Mouse (Mus musculus) stomach, postnatal 0 days (tissue): ENCODE measurements at regions not wholly inside any gene's neighbourhood (a gene's known extent, or its start where the extent isn't known, plus 50 kb on each side); places are given as distances from the start of the nearest gene placed in this dataset.

Experiments
- ATAC-seq: fragments of 200-750 bp; cut with Nextera tagmentation; 2 replicates; pipeline ENCODE4 v1.8.0; 2017; ENCODE audit not compliant: low FRiP score, low TSS enrichment
- DNase-seq: peaks from one replicate; pipeline ENCODE4 v3.0.0-alpha.2; 2016; ENCODE audit warnings: low spot score
- H3K27ac ChIP-seq: fragments of 300-500 bp; sonication (generic); replicated peaks from 2 replicates; pipeline ENCODE4 v1.5.1; 2014; ENCODE audit warnings: mild to moderate bottlenecking, control low read depth
- H3K27me3 ChIP-seq: fragments of 300-500 bp; sonication (generic); 2 replicates; pipeline ENCODE4 v1.6.1; 2014; ENCODE audit warnings: low read length; ENCODE audit not compliant: control insufficient read depth, insufficient read depth
- H3K36me3 ChIP-seq: fragments of 300-500 bp; sonication (generic); 2 replicates; pipeline ENCODE4 v1.6.1; 2014; ENCODE audit warnings: low read length, mixed read lengths; ENCODE audit not compliant: control insufficient read depth, insufficient read depth
- H3K4me1 ChIP-seq: fragments of 300-500 bp; sonication (generic); replicated peaks from 2 replicates; pipeline ENCODE4 v1.6.1; 2014; ENCODE audit warnings: antibody characterized with exemption; ENCODE audit not compliant: control insufficient read depth, insufficient read depth
- H3K4me2 ChIP-seq: fragments of 300-500 bp; sonication (generic); replicated peaks from 2 replicates; pipeline ENCODE4 v1.6.1; 2014; ENCODE audit warnings: low read depth, mild to moderate bottlenecking, control low read depth, moderate library complexity
- H3K4me3 ChIP-seq: fragments of 300-500 bp; sonication (generic); 2 replicates; pipeline ENCODE4 v1.5.1; 2014; ENCODE audit warnings: low read depth, low read length, control low read depth
- H3K9ac ChIP-seq: fragments of 300-500 bp; sonication (generic); 2 replicates; pipeline ENCODE4 v1.6.1; 2014; ENCODE audit warnings: mild to moderate bottlenecking, low read length, control low read depth, mixed read lengths
- H3K9me3 ChIP-seq: fragments of 300-500 bp; sonication (generic); 2 replicates; pipeline ENCODE4 v1.6.1; 2016; ENCODE audit warnings: low read length; ENCODE audit not compliant: control insufficient read depth
- CTCF ChIP-seq: IDR thresholded peaks from 2 replicates; pipeline ENCODE4 v1.5.1; 2016; ENCODE audit warnings: antibody characterized with exemption, low read depth, mild to moderate bottlenecking, moderate library complexity
- EP300 ChIP-seq: optimal IDR thresholded peaks from 2 replicates; pipeline ENCODE3; 2016; ENCODE audit warnings: antibody characterized with exemption
- WGBS: fragments of 180-500 bp; shearing (Covaris S2); extraction: QIAGEN DNeasy Blood & Tissue Kit; methylation state at CpG from one replicate; pipeline ENCODE4 v1.1.7; 2014; 5-methylcytosine and 5-hydroxymethylcytosine counted together

DNA sequence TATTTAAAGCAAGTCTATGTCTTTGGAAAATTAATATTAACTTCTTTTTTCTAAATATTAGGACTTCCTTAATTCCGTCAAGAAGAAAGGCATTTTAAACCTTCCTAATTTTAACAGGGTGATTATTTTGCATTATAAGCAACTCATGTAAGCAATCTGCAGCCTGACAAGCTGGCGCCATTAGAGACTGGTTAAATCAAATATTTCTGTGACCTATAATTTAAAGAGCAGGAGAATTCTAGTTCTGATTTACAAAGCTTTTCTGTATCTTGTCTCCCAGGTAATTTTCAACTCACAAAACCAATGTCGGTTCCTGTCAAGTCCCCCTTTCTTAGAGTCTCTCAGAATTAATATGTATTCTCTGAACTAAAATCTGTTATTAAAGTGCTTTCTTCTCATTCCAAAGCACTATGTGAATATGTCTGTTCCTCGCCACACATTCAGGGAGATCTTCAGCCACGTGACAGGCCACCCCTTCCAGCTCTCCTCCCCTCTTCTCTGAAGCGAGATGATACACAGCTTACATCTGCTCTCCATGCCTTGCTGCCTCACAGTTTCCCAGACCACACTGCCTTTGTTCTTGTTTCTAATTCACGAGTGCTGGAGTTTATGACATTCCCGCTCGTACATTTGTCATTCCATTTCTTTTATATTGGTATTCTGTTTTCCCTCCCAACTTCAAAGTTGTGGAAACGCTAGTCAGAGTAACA, 244.0 kb upstream of the Zic1 start:
- ATAC-seq (no peak), DNase-seq (no peak)
- no peak overlapping the region for H3K27ac ChIP-seq
- no peak overlapping the region for H3K4me3 ChIP-seq
- TF ChIP-seq EP300 (no peak), CTCF (no peak)
- H3K27me3 ChIP-seq, result no peaks in the 10 kb centered on the region
- no peak overlapping the region for H3K9ac ChIP-seq
- no peak overlapping the region for H3K4me2 ChIP-seq
- 42% methylated on average over 10 of the region's 10 CpGs for WGBS
- H3K36me3 ChIP-seq, result no peaks in the 10 kb centered on the region
- H3K9me3 ChIP-seq, result no peaks in the 10 kb centered on the region
- H3K4me1 ChIP-seq, result no peaks in the 10 kb centered on the region

DNA sequence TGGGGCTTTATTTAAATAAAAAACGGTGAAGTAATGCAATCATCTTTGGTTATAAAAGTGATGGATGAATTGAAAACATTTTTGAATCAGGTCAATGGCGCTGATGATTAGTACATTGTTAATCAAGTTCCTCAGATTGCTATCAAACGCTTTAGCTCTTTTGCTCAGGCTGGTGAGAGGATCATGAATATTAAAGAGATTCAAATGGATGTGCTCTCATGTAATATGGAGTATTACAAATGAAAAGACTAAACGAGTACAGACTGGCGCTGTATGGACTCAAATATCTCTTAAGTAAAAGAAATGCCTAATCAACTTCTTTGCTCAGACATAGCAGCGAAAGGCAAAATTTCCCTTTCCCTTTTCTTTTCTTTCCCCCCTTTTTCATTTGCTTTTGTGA, 236.1 kb upstream of the Zic1 start:
- no peak overlapping the region for H3K4me2 ChIP-seq
- H3K36me3 ChIP-seq, result no peaks in the 10 kb centered on the region
- H3K4me1 ChIP-seq, result no peaks in the 10 kb centered on the region
- no peaks in the 10 kb centered on the region for H3K9me3 ChIP-seq
- DNase-seq (no peak), ATAC-seq (no peak)
- no peaks in the 10 kb centered on the region for H3K27me3 ChIP-seq
- WGBS, result 71% methylated on average over 6 of the region's 6 CpGs
- H3K27ac ChIP-seq, result no peak overlapping the region
- no peak overlapping the region for H3K4me3 ChIP-seq
- no peak overlapping the region for H3K9ac ChIP-seq
- no peak for TF ChIP-seq CTCF
- no peak for TF ChIP-seq EP300

DNA sequence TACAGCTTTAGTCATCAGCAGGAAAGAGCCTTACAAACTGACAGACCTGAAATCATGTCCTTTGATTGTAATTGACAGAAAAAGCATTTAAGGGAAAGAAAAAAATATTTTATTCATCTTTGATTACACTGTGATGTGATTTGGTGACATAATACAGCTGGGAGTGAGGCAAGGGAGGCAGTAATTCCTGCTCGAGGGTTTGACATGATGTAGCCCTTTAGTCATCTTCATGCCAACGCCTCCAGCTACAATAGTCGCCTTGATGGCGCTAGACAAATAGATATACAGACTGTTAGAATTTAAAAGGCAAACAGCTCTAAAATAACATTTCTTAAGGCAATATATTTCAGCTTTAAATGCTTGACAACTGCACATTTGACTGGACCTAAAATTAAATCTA, 226.3 kb upstream of the Zic1 start:
- no peak for DNase-seq
- H3K4me2 ChIP-seq, result no peak overlapping the region
- H3K27ac ChIP-seq, result no peak overlapping the region
- no peak overlapping the region for H3K4me3 ChIP-seq
- 38% methylated on average over 4 of the region's 4 CpGs for WGBS
- no peaks in the 10 kb centered on the region for H3K27me3 ChIP-seq
- H3K9ac ChIP-seq, result no peak overlapping the region
- ATAC-seq, result no peak
- no peaks in the 10 kb centered on the region for H3K9me3 ChIP-seq
- H3K4me1 ChIP-seq, result no peaks in the 10 kb centered on the region
- no peaks in the 10 kb centered on the region for H3K36me3 ChIP-seq
- TF ChIP-seq EP300 (no peak), CTCF (no peak)

DNA sequence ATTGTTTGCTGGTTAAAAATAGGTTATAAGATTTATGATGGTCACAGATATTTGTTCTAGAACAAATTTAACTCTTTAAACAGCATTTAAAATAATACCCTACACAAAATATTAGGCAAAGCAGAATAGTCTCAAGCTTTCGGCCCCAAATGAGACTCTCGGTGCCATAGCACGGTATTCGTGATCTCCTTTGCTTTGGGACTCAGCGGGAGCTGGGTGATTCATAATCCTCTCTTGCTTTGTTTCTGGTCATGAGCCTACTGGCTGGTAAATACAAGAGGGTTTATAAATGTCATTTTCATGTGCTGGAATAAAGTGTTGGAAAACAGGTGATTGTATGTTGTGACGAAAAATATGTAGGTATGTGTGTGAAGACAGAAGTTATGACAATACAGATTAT, 223.1 kb upstream of the Zic1 start:
- Histone ChIP-seq H3K9ac (no peak overlapping the region), H3K27me3 (no peaks in the 10 kb centered on the region), H3K4me1 (no peaks in the 10 kb centered on the region), H3K4me2 (no peak overlapping the region), H3K27ac (no peak overlapping the region), H3K9me3 (no peaks in the 10 kb centered on the region), H3K4me3 (no peak overlapping the region), H3K36me3 (no peaks in the 10 kb centered on the region)
- TF ChIP-seq EP300 (no peak), CTCF (no peak)
- ATAC-seq (no peak), DNase-seq (no peak)
- 75% methylated on average over 6 of the region's 6 CpGs for WGBS

DNA sequence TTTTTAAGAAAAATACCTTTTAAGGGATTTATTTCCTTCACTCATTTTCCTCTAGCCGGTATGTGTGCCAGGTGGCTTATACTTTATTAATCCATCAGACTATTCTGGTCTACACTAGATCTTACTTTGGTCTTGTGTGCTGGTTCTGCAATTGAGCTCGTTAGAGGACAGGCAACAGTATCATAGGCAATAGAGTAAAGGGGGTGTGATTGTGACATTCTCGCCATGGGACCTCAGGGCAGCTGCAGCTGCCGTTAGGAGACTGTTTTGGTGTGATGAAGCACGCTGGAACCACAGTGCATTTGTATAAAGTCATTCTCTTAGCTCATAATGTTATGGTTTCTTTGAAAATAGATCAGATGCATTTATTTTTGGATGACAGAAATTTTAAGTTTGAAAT, 222.3 kb upstream of the Zic1 start:
- no peak overlapping the region for H3K9ac ChIP-seq
- no peak overlapping the region for H3K4me3 ChIP-seq
- no peak overlapping the region for H3K4me2 ChIP-seq
- H3K27me3 ChIP-seq, result no peaks in the 10 kb centered on the region
- no peaks in the 10 kb centered on the region for H3K9me3 ChIP-seq
- TF ChIP-seq CTCF (no peak), EP300 (no peak)
- 54% methylated on average over 5 of the region's 5 CpGs for WGBS
- H3K36me3 ChIP-seq, result no peaks in the 10 kb centered on the region
- ATAC-seq, result no peak
- no peak overlapping the region for H3K27ac ChIP-seq
- H3K4me1 ChIP-seq, result no peaks in the 10 kb centered on the region
- no peak for DNase-seq

DNA sequence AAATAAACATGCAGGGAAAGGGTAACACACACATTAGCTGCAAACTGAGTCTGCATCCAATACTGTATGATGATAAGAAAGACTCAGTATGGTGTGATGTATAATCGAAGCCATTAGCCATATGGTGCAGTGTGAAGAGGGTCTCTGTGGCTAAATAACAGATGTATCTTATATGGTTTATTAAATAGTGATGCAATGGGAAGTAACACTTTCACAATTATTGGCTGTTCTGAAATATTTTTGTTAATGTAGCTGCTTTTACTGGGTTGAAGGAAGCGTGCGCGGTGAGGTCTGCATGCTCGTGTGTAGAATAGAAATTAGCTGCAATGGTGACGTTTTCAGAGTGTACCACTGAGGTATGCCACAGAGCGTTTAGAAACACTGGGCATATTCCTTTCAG, 221.7 kb upstream of the Zic1 start:
- WGBS, result 82% methylated on average over 7 of the region's 7 CpGs
- no peaks in the 10 kb centered on the region for H3K27me3 ChIP-seq
- no peak for ATAC-seq
- no peak for DNase-seq
- H3K4me1 ChIP-seq, result no peaks in the 10 kb centered on the region
- TF ChIP-seq CTCF (no peak), EP300 (no peak)
- H3K9me3 ChIP-seq, result no peaks in the 10 kb centered on the region
- H3K4me2 ChIP-seq, result no peak overlapping the region
- H3K27ac ChIP-seq, result no peak overlapping the region
- H3K36me3 ChIP-seq, result no peaks in the 10 kb centered on the region
- H3K9ac ChIP-seq, result no peak overlapping the region
- H3K4me3 ChIP-seq, result no peak overlapping the region
